Mouse (Mus musculus) granulocyte monocyte progenitor cell, adult 5-6 weeks (primary cell): ENCODE data around the gene Naa38. TPM values are rescaled to one million over a fixed set of nuclear protein-coding genes. Genes with fewer than 3 reads are reported as not detected.
"Not testable (repeated sequence)": the region's sequence is repeated elsewhere in the genome, so short reads cannot be mapped to it uniquely, and the experiment has no call there.

Source experiments
- ATAC-seq: replicated peaks from 2 replicates; pipeline ENCODE4 v1.8.0; 2016; ENCODE audit warnings: mild to moderate bottlenecking, moderate TSS enrichment, inconsistent platforms; ENCODE audit not compliant: poor library complexity, severe bottlenecking
- total RNA-seq, 2 experiments: library from RNA; stranded (forward) in 1 of 2; stranded (reverse) in 1 of 2; fragments of 200-712, 200-1000 nt in 1 of 2; fragments of >200 nt in 1 of 2; fragmentation: Nextera tagmentation in 1 of 2; gene quantifications; 2 replicates each; pipeline ENCODE4 v1.2.3; 2014 to 2017

Gene Naa38
- total RNA-seq, 2 experiments from 2014 or later: 112 to 170 TPM

GRCm38 (mm10) chr11:69372780-69373170 lies 22.5 kb upstream of the Naa38 start:
- no peak for ATAC-seq

- no peak for ATAC-seq
Measured at GRCm38 (mm10) chr11:69373223-69373965, 21.9 kb upstream of the Naa38 start.

GRCm38 (mm10) chr11:69375646-69376045 lies 19.6 kb upstream of the Naa38 start:
- no peak for ATAC-seq

DNA sequence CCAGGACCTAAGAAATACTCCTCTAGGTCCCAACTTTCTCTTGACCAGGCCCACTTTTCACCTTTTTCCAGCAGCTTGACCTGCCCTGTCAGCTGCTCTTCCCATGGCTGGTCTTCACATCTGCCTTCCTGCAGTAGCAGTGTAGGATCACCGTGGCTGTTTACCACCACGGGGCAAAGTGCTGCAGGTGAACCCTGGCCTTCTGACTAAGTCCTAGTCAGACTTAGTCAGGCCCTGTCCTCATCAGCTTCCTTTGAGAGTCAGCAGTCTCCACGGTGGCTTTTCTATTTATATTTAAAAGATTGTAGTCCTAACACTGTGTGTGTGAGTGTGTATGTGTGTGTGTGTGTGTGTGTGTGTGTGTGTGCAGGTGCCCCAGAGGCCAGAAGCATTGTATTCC lies 17.5 kb upstream of the Naa38 start:
- ATAC-seq: no peak

DNA sequence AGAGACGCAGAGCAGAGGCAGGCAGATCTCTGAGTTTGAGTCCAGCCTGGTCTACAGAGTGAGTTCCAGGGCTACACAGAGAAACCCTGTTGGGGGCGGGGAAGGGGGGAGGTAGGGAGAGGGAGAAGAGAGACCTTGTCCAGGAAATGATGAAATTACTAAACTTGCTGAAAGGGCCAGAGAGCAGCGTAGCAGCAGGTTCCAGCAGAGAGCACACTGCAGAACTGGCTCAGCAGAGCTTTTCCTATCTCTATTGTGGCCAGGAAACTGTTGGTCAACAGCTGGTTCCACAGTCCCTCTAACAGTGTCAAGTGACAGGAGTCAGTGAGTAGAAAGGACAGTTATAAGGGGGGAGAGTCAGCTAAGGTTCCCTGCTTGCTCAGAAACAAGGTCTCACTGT lies 15.7 kb upstream of the Naa38 start:
- peak; percentile 85 for ATAC-seq

- ATAC-seq: no peak
Measured at GRCm38 (mm10) chr11:69381356-69381755, 13.9 kb upstream of the Naa38 start.

DNA sequence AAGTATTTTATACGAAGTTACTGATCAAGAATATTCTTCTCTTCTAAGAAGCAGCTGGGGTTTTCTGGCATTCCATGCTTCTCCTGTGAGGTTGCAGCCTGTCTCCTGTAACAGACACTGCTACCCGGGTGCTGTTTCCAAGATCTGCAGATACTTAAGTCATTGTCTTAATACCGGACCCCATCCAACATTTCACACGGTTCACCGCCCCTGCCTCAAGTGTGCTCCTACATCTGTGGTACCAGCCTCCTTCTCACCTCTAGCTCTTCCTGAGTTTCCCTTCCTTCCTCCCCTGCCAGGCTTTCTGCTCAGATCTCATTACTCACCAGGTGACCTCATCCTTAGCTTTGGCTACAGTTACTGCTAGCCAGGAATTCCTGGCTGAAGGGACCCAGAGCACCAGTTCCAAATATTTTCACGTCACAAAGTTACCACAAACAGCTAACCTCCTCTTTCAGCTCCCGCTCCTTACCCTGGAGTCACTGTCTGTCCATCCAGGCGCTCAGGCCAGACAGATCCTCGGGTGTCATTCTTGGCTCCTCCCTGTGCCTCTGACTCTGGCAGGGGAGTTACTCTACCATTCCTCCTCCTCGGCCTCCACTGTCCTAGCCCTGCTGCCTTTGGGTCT lies 12.7 kb upstream of the Naa38 start:
- ATAC-seq: no peak

DNA sequence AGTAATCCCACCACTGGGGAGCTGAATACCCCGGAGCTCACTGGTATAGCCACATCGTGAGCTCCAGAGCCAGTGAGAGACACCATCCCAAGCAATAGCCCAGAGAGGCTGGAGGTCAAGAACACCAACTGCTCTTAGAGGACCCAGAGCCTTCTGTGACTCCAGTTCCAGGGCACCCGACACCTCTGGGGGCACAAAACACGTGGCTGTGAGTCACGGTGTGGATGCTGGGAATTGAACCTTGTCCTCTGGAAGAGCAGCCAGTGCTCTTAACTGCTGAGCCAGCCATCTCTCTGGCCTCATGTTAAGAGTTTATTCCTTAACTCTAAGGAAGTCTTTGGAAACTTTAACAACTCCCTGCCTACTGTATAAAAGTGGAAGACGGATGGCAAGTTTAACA lies 10.3 kb upstream of the Naa38 start:
- ATAC-seq: no peak

DNA sequence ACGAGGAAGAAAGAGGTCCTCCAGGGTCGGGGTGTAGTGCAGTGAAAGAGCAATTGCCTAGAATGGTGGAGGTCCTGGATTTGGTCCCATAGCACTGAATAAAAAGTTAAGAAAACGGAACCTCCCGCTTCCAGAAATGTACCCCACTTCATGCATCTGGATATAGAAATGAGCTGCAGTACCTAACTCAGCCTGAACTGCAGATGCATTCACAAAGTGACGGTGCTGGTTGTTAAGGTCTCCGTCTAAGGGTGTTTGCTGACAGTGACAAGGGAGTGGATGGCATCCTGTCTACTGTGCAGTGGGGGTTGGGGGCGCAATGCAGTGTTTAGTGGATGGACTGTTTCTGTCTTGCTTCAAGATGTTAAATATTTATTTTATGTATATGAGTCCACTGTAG lies 8.5 kb upstream of the Naa38 start:
- ATAC-seq: no peak

DNA sequence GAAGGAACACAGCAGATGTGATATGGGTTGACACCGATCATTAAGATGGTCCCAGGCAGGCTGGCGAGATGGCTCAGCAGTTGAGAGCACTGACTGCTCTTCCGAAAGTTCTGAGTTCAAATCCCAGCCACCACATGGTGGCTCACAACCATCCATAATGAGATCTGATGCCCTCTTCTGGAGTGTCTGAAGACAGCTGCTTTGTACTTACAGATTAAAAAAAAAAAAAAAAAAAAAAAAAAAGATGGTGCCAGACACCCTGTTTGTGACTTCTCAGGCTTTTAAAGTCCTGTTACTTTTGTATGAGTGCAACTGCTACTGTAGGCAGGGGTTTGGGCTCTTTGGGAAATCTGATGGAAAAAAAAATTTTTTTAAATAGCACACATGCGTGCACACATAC lies 6.6 kb upstream of the Naa38 start:
- no peak for ATAC-seq

- ATAC-seq: no peak
Measured at GRCm38 (mm10) chr11:69389531-69390399, 5.5 kb upstream of the Naa38 start.

GRCm38 (mm10) chr11:69390400-69391034 lies 4.8 kb upstream of the Naa38 start:
- peak; percentile 48; the same call in 1 of the 2 replicates for ATAC-seq

DNA sequence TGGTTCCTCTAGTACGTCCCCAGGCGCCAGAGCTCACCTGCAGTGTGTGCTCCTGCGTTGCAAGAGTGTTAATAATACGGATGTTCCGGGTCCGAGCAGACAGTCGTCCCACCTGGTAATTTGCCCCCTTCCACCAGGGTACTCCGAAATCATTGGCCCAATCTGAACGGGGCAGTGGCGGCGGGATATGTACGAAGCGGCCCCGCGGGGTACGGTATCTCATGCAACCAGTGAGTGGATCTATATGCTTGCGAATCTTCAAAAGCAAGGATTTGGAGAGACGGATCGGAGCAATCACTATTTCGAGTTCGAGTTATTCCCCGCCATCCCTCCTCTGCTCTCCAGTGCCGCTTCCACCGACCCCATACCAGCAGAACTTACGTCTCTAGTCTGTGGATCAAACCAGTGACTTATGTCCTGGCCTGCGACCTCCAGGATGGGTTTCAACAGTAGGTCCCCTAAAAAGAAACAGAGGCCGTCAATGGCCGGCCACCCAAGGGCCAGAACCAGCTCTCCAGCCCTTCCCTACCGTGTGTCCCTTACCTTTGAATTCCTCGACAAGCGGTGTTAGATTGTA lies 608 bp upstream of the Naa38 start:
- ATAC-seq: not testable (repeated sequence)

DNA sequence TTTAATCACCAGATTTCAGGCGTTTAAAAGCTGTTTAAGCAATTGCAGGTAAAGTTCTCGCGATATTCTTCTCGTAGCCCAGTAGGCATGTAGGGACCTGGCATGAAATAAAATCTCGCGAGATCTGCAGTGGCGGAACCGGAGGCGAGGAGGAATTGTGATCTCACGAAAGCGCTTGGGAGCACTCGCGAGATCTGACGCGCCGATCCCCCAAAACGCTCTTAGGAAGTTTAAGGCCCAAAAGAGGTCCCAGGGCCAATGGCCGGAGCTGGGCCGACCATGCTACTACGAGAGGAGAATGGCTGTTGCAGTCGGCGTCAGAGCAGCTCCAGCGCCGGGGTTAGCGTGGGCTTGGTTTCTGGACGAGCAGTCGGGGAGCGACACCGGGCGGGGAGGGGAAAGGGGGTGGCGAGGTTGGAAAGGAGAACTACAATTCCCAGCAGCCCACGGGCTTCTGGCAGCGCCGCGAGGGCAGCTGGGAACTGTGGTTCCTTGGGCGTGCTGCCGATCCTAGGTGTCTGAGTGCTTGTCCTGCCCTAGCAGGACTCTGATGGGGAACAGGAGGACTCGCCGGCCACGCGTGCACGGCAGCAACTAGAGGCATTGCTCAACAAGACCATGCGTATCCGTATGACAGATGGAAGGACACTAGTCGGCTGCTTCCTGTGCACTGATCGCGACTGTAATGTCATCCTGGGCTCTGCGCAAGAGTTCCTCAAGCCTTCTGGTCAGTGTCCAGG lies 517 bp downstream of the Naa38 start:
- ATAC-seq: peak; percentile 76

DNA sequence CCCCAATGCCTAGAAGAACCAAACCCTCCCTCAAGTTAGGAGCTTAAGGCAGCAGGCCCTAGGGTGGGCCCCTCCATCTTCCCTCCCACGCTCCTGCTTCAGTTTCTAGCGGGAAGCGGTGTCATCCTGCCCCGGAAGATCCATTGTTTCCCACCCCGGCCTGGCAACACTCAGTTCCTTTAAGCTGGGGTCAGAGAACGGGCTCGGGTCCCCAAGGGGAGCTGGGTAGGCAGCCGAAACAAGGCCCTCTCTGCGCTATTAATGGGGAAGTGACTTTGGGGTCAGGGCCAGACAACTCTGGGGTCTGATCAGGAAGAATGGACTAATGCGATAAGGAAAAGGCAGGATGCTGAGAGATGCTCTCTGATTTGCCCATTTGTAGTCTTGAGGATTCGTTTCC lies 1.5 kb downstream of the Naa38 start:
- ATAC-seq: no peak

- no peak for ATAC-seq
Measured at GRCm38 (mm10) chr11:69397581-69398057, 2.3 kb downstream of the Naa38 start.

GRCm38 (mm10) chr11:69398059-69398458 lies 2.8 kb downstream of the Naa38 start, which contains the start of gene Tmem88:
TSS of gene Tmem88 (minus strand) at chr11:69398234.
- no peak for ATAC-seq

- no peak for ATAC-seq
Measured at GRCm38 (mm10) chr11:69398486-69399200, 3.4 kb downstream of the Naa38 start.
